Mouse (Mus musculus): ENCODE measurements around the gene Mgat4b.
A peak's percentile ranks its signal among the peaks of the same experiment; 100 is the strongest.

The Mgat4b gene

GRCm38 (mm10) chr11:50252166-50252565, 41.5 kb downstream of the Mgat4b start:
- DNase-seq (ENCODE audit: low spot score): no peak

- DNase-seq (ENCODE audit: low spot score): no peak
These were observed 42.1 kb downstream of the Mgat4b start for GRCm38 (mm10) chr11:50252684-50253265.

GRCm38 (mm10) chr11:50253393-50253792, 42.7 kb downstream of the Mgat4b start:
- DNase-seq (ENCODE audit: low spot score): no peak

DNA sequence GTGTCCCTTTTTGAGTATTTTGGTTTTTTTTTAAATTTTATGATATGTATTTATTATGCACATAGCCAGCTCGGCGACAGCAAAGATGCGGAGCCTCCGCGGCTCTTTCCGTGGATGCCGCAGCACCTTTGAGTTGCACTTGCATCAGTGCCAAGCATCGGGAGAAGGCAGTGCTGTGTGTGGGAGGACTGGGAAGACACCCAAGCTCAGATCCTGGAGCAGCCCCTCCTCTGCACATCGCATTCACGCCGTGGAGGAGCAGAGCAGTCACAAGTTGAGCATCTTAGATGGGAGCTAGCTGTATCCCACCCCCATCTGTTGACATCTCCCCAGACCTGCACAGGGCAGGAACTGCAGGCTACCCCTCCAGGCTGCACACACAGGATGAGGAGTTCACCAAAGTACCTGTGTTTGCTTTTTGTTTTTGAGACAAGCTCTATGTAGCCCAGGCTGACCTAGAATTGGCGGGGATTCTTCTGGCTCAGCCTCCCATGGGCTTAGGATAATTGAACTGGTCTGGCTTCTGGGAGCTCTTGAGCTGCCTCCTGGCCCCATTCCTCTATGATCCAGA, 43.4 kb downstream of the Mgat4b start:
- DNase-seq (ENCODE audit: low spot score): no peak

DNA sequence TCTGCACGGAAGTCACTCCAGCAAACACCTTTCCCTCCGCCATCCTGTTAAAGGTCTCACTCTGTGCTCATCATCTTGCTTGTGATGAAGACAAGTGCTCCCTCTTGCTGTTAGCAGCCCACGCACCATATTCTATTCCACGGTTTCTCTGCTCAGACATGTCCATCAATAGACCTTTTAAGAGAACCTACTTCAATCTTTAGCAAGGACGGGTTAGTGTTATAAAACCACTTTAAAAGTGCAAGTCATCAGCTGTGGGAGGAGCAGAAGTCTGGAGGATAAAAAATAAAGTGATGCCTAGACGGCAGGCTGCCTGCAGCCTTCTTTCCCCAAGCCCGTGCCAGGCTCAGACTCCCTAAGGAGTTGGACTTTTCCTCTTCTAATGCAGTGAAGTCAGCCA, 45.9 kb downstream of the Mgat4b start:
- no peak for DNase-seq (ENCODE audit: low spot score)

DNA sequence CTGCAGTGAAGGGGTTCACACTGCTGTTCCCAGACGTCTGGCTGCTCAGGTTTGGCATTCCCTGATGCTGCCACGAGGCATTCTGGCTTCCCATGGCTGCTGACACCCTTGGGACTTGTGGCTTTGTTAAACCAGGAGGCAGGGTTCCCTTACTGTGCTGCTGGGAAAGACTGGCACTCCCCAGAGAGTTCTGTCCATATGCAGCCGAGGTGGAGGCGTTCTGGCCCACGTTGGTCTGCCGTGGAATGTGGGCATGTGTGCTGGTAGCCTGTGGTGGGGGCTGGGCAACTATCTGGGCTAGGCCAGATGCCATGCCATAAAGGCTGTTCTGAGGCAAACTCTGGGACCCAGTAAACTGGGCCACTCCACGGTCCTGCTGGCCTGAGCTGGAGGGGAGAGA, 47.6 kb downstream of the Mgat4b start:
- no peak for DNase-seq (ENCODE audit: low spot score)

DNA sequence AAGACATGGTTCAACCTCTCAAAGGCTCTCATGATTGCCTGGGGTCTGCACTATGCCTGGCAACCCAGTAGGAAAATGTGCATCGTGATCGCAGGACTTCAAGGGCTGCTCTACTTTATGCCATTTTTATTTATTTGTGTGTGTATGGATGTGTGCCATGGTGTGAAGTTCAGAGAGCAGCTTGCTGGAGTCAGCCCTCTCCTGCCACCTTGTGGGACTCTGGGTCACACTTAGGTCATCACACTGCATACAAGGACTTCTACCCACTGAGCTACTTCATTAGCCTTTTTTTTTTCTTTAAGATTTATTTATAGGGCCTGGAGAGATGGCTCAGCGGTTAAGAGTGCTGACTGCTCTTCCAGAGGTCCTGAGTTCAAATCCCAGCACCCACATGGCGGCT, 51.3 kb downstream of the Mgat4b start:
- no peak for DNase-seq (ENCODE audit: low spot score)

DNA sequence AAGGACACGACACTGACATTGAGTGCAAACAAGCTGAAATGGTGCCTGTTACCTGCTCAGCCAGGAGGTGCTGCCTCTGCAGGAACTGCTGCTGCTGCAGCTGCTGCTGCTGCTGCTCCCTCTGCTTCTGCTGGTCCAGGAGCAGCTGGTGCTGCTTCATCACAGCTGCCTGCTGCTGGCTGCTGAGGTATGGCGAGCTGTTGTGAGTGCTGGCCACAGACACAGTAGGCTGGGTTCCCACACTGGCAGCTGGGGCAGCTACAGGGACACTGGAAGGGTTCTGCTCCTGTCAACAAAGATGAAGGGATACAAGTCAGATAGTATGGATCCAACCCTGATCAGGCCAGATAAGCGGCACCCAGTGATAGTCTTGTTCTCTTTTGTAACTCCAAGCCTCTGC, 52.5 kb downstream of the Mgat4b start:
- DNase-seq (ENCODE audit: low spot score): no peak

- peak; percentile 31 for DNase-seq (ENCODE audit: low spot score)
These were observed 55.2 kb downstream of the Mgat4b start for GRCm38 (mm10) chr11:50265931-50266330.

DNA sequence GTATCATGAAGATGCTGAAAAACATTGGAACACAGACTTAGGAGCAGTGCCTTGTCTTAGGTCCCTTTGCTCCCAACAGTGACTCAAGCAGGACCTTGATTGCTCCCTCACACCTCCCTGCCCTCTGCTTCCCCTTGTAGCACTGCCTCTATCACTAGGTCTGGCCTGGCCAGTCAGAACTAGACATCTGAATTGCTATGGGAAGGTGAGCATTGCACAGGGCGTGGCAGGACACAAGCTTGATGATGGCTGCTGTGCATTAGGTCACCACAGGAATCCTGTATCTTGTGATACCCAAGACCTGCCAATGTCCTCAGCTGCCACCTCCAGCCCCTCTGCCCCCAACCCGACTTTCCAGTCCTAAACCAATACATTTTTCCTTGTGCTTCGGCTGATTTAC, 56.3 kb downstream of the Mgat4b start:
- DNase-seq (ENCODE audit: low spot score): no peak

DNA sequence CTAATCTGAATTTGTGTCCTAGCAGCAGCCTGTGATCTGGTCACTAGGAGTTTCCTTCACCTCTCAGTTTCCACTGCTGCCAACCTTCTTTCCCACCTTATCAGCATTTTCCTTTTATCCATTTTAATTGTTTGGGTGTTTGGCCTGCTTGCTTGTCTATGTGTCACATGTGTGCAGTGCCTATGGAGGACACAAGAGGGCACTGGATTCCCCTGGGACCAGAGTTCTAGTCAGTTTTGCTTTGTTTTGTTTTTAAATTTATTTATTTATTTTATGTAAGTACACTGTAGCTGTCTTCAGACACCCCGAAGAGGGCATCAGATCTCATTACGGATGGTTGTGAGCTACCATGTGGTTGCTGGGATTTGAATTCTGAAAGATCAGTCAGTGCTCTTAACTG, 58.5 kb downstream of the Mgat4b start:
- DNase-seq (ENCODE audit: low spot score): no peak

- DNase-seq (ENCODE audit: low spot score): no peak
These were observed 59.2 kb downstream of the Mgat4b start for GRCm38 (mm10) chr11:50269885-50270284.

DNA sequence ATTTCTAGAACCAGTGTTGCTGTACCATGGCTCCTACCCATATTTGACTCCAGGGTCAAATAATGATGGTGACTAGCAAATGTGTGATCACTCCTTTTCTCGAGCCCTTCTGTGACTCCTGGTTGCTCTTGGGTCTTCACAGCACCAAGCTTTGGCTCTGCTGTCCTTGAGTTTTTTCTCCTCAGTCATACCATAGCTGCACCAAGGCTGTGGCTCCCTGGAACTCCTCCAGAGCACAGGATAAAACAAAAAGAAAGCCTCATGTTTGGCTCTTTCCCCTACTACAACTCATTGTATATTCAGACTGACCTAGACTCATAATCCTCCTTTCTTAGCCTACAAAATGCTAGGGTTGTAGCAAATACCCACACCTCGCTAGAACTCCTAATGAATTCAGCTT, 62.1 kb downstream of the Mgat4b start:
- no peak for DNase-seq (ENCODE audit: low spot score)

- DNase-seq (ENCODE audit: low spot score): no peak
These were observed 64.4 kb downstream of the Mgat4b start for GRCm38 (mm10) chr11:50275077-50275476.

DNA sequence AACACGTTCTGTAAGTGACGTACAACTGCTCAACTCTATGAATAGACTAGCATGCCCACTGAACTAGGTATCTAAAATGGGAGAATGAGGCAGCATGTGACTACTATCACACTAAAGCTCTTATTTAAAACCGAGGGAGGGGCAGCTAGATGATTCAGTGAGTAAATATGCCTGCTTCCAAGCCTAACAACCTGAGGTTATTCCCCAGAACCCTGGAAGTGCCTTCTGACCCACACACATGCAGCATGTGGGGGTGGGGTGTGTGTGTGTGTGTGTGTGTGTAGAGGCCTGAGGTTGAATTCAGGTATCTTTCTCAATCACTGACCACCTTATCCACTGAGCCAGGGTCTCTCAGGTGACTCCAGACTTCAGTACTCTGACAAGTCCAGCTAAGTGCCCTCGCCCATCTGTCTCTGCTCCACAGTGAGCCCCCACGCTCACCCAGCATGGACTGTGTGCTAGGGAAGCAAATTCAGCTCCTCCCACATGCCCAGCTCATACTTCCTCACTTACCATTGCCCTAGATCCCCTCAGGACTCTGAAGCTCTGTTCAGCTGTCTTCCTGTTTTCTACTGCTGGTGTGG, 65.0 kb downstream of the Mgat4b start:
- DNase-seq (ENCODE audit: low spot score): no peak

GRCm38 (mm10) chr11:50277025-50277424, 66.3 kb downstream of the Mgat4b start:
- no peak for DNase-seq (ENCODE audit: low spot score)

GRCm38 (mm10) chr11:50277706-50278105, 67.0 kb downstream of the Mgat4b start:
- no peak for DNase-seq (ENCODE audit: low spot score)

DNA sequence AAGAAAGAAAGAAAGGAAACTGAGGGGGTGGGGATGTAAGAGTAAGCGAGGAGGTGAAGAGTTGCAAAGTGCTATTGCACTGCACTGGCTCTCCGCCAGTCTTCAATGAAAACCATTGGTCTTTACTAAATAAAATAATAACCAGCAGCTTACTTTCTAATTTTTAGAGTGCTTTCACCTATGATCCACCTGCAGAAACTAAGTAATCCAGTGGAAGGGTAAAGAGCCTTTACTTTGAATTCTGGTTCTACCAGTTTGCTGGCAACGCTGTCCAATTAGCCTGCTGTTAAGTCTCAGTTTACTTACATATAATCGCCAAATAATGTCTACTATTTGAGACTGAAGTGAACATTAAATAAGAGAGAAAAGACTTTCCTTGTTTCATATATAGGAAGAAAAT, 68.3 kb downstream of the Mgat4b start:
- DNase-seq (ENCODE audit: low spot score): no peak

GRCm38 (mm10) chr11:50280053-50280452, 69.4 kb downstream of the Mgat4b start:
- no peak for DNase-seq (ENCODE audit: low spot score)
